Mouse (Mus musculus) heart, postnatal 0 days (tissue): ENCODE measurements around the gene Gbp5.

ENCODE experiments used
- CTCF ChIP-seq: IDR thresholded peaks from 2 replicates; pipeline ENCODE4 v1.5.1; 2016; ENCODE audit warnings: antibody characterized with exemption, control low read depth, low read depth
- EP300 ChIP-seq: IDR thresholded peaks from 2 replicates; pipeline ENCODE4 v1.6.1; 2016; ENCODE audit warnings: antibody characterized with exemption, low read depth

DNA sequence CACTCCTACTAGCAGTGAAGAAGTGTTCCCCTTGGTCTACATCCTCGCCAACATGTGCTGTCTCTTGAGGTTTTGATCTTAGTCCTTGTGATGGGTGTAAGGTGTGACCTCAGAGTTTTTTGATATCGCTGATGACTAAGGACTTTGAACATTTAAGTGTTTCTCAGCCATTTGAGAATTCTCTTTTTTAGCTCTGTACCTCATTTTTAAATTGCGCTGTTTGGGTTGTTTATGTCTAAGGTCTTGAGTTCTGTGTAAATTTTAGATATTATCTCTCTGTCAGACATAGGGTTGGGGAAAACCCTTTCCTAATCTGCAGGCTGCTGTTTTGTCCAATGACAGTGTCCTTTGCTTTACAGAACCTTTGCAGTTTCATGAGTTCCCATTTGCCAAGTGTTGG lies 39.4 kb downstream of the Gbp5 start:
- TF ChIP-seq CTCF: no peak
- TF ChIP-seq EP300: no peak
